Mouse (Mus musculus) stomach, postnatal 0 days (tissue): ENCODE results near the gene Ifnz. TPM values are rescaled to one million over a fixed set of nuclear protein-coding genes. Genes with fewer than 3 reads are reported as not detected.
A peak's percentile ranks its signal among the peaks of the same experiment; 100 is the strongest.
"Not testable (repeated sequence)": the region's sequence is repeated elsewhere in the genome, so short reads cannot be mapped to it uniquely, and the experiment has no call there.

Experiments used
- ATAC-seq: fragments of 200-750 bp; cut with Nextera tagmentation; 2 replicates; pipeline ENCODE4 v1.8.0; 2017; ENCODE audit not compliant: low FRiP score, low TSS enrichment
- DNase-seq: peaks from one replicate; pipeline ENCODE4 v3.0.0-alpha.2; 2016; ENCODE audit warnings: low spot score
- H3K27ac ChIP-seq: fragments of 300-500 bp; sonication (generic); replicated peaks from 2 replicates; pipeline ENCODE4 v1.5.1; 2014; ENCODE audit warnings: mild to moderate bottlenecking, control low read depth
- H3K27me3 ChIP-seq: fragments of 300-500 bp; sonication (generic); 2 replicates; pipeline ENCODE4 v1.6.1; 2014; ENCODE audit warnings: low read length; ENCODE audit not compliant: control insufficient read depth, insufficient read depth
- H3K36me3 ChIP-seq: fragments of 300-500 bp; sonication (generic); 2 replicates; pipeline ENCODE4 v1.6.1; 2014; ENCODE audit warnings: low read length, mixed read lengths; ENCODE audit not compliant: control insufficient read depth, insufficient read depth
- H3K4me1 ChIP-seq: fragments of 300-500 bp; sonication (generic); replicated peaks from 2 replicates; pipeline ENCODE4 v1.6.1; 2014; ENCODE audit warnings: antibody characterized with exemption; ENCODE audit not compliant: control insufficient read depth, insufficient read depth
- H3K4me2 ChIP-seq: fragments of 300-500 bp; sonication (generic); replicated peaks from 2 replicates; pipeline ENCODE4 v1.6.1; 2014; ENCODE audit warnings: low read depth, mild to moderate bottlenecking, control low read depth, moderate library complexity
- H3K4me3 ChIP-seq: fragments of 300-500 bp; sonication (generic); 2 replicates; pipeline ENCODE4 v1.5.1; 2014; ENCODE audit warnings: low read depth, low read length, control low read depth
- H3K9ac ChIP-seq: fragments of 300-500 bp; sonication (generic); 2 replicates; pipeline ENCODE4 v1.6.1; 2014; ENCODE audit warnings: mild to moderate bottlenecking, low read length, control low read depth, mixed read lengths
- H3K9me3 ChIP-seq: fragments of 300-500 bp; sonication (generic); 2 replicates; pipeline ENCODE4 v1.6.1; 2016; ENCODE audit warnings: low read length; ENCODE audit not compliant: control insufficient read depth
- CTCF ChIP-seq: IDR thresholded peaks from 2 replicates; pipeline ENCODE4 v1.5.1; 2016; ENCODE audit warnings: antibody characterized with exemption, low read depth, mild to moderate bottlenecking, moderate library complexity
- EP300 ChIP-seq: optimal IDR thresholded peaks from 2 replicates; pipeline ENCODE3; 2016; ENCODE audit warnings: antibody characterized with exemption
- WGBS: fragments of 180-500 bp; shearing (Covaris S2); extraction: QIAGEN DNeasy Blood & Tissue Kit; methylation state at CpG from one replicate; pipeline ENCODE4 v1.1.7; 2014; 5-methylcytosine and 5-hydroxymethylcytosine counted together
- polyA plus RNA-seq: library from polyadenylated mRNA; unstranded; fragments of >200 nt; fragmentation: Nextera tagmentation; extraction: Ambion mirVana; gene quantifications from 2 replicates; pipeline ENCODE4 v1.2.1, GENCODE M21; 2015

Ifnz gene
- polyA plus RNA-seq, 1 experiment from 2014 or later, result 0.25 TPM

- H3K27me3 ChIP-seq, result no peaks in the 10 kb centered on the region
- H3K36me3 ChIP-seq, result no peaks in the 10 kb centered on the region
- no peak overlapping the region for H3K4me3 ChIP-seq
- no peak overlapping the region for H3K27ac ChIP-seq
- H3K9me3 ChIP-seq, result no peaks in the 10 kb centered on the region
- H3K4me2 ChIP-seq, result no peak overlapping the region
- ATAC-seq, result no peak
- no peak overlapping the region for H3K9ac ChIP-seq
- H3K4me1 ChIP-seq, result no peaks in the 10 kb centered on the region
- no peak for DNase-seq
- WGBS, result 52% methylated on average over 6 of the region's 6 CpGs
- no peak for TF ChIP-seq EP300
- TF ChIP-seq CTCF, result no peak
These were observed 32.0 kb upstream of the Ifnz start for GRCm38 (mm10) chr4:88749926-88750325.

GRCm38 (mm10) chr4:88754818-88755340, 27.1 kb upstream of the Ifnz start, which contains the start of gene Gm13271:
TSS of gene Gm13271 (plus strand) at chr4:88754868.
- not testable (repeated sequence) for H3K27me3 ChIP-seq, H3K4me1 ChIP-seq, H3K27ac ChIP-seq, H3K9ac ChIP-seq, H3K4me3 ChIP-seq, H3K36me3 ChIP-seq, H3K9me3 ChIP-seq, H3K4me2 ChIP-seq, ATAC-seq, DNase-seq
- TF ChIP-seq CTCF, result peak; percentile 40
- WGBS, result 71% methylated on average over 13 of the region's 15 CpGs

- H3K4me2 ChIP-seq, result peak overlapping the region; percentile 66
- ATAC-seq, H3K36me3 ChIP-seq, H3K4me1 ChIP-seq, H3K27me3 ChIP-seq, H3K9me3 ChIP-seq: not testable (repeated sequence)
- peak overlapping the region; percentile 96 for H3K27ac ChIP-seq
- peak overlapping the region; percentile 64 for H3K9ac ChIP-seq
- peak overlapping the region; percentile 49 for H3K4me3 ChIP-seq
- DNase-seq, result peak; percentile 48
- 11% methylated on average over 28 of the region's 31 CpGs for WGBS
These were observed 25.1 kb upstream of the Ifnz start for GRCm38 (mm10) chr4:88756581-88757513.

DNA sequence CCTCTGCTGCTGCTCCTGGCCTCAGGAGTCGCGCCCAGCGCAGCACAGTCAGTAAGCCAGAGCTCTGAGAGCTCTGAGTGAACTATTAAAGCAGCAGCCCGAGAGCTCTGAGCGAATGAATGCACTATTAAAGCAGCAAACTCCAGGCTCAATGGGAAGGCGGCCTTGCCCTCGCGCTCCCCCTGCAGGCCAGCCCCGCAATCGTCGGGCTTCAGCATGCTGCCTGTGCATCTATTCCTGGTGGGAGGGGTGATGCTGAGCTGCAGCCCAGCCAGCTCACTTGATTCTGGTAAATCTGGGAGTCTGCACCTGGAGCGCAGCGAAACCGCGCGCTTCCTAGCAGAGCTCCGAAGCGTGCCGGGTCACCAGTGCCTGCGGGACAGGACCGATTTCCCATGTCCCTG, 24.3 kb upstream of the Ifnz start:
- H3K9me3 ChIP-seq, result not testable (repeated sequence)

GRCm38 (mm10) chr4:88758751-88759150, 23.2 kb upstream of the Ifnz start:
- 85% methylated on average over 8 of the region's 9 CpGs for whole genome bisulfite sequencing
- H3K4me3 ChIP-seq, H3K36me3 ChIP-seq, H3K4me1 ChIP-seq, H3K27me3 ChIP-seq, DNase-seq, H3K9me3 ChIP-seq, ATAC-seq, H3K27ac ChIP-seq, H3K9ac ChIP-seq, H3K4me2 ChIP-seq: not testable (repeated sequence)

More for the DNA sequence above, 24.3 kb upstream of the Ifnz start:
- not testable (repeated sequence) for H3K27me3 ChIP-seq, H3K4me1 ChIP-seq, H3K36me3 ChIP-seq
- DNase-seq (peak; percentile 82), ATAC-seq (peak; percentile 100)
- Histone ChIP-seq H3K4me3 (peak overlapping the region; percentile 49), H3K27ac (peak overlapping the region; percentile 96), H3K4me2 (peak overlapping the region; percentile 66), H3K9ac (peak overlapping the region; percentile 64)
- 0% methylated on average over 16 of the region's 21 CpGs for WGBS
- peak; percentile 72 for TF ChIP-seq CTCF

DNA sequence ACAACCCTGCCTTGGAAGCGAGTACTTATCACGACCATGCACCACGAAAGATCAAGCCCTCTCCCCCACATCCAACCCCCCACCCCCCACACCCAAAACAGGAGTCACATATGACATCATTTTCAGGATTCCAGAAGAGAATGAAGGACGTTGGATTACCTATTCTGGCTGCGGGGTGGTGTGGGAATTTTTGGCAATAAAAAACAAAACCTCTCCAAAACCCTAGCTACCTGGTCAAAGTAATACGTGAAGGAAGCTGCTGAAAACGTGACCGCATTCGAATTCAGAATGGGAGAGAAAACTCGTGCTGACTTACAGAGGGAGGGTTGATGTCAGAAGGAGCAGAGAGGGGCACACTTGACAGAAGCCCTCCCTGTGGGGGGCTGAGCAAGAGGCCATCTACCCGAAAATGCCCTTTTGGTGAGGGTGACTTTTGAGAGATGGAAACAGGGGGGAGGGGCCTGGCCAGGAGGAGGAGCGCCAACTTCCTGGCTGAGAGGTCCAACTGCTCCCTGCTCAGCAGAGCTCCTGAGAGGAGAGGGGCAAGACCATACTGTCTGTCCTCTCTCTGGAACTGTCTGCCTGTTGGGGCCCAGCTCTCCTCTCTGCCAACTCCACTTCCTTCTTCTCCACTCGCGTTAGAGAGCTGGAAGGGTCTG, 22.2 kb upstream of the Ifnz start, which contains the start of gene Gm13283:
Gene Gm13283, plus strand, starts transcription at position 510 of the 659 bp plus-strand sequence.
- H3K9me3 ChIP-seq, DNase-seq, ATAC-seq, H3K36me3 ChIP-seq, H3K4me1 ChIP-seq, H3K27me3 ChIP-seq, H3K9ac ChIP-seq: not testable (repeated sequence)
- H3K4me2 ChIP-seq, result peak within 1 kb of the TSS; percentile 41
- 27% methylated on average over 7 of the region's 14 CpGs for WGBS
- H3K27ac ChIP-seq, result 0 out of 2 replicates have a peak within 1 kb of the TSS, but pooled peaks have one; percentile 24
- peak within 1 kb of the TSS; percentile 31 for H3K4me3 ChIP-seq
